Mouse (Mus musculus) ES-E14 (cell line): Measurements from ENCODE around the gene Asb5.

Source experiments
- CHD2 ChIP-seq: IDR thresholded peaks from 2 replicates; pipeline ENCODE4 v1.6.1; 2014; ENCODE audit warnings: mild to moderate bottlenecking, low read depth, low read length, inconsistent platforms
- MAFK ChIP-seq: IDR thresholded peaks from 2 replicates; pipeline ENCODE4 v1.6.1; 2014; ENCODE audit warnings: mild to moderate bottlenecking, low read depth, low read length, inconsistent platforms; ENCODE audit not compliant: insufficient read depth
- ZC3H11A ChIP-seq: IDR thresholded peaks from 2 replicates; pipeline ENCODE4 v1.6.1; 2012; ENCODE audit warnings: low read depth, mild to moderate bottlenecking, inconsistent platforms, low read length, borderline replicate concordance

GRCm38 (mm10) chr8:54548383-54548782 lies 19.0 kb downstream of the Asb5 start:
- TF ChIP-seq MAFK (no peak), ZC3H11A (no peak), CHD2 (no peak)
